Mouse (Mus musculus) activated CD4-positive, CD25-positive, alpha-beta regulatory T cell, adult 4 months (primary cell): ENCODE measurements around the gene Foxd1. TPM values are rescaled to one million over a fixed set of nuclear protein-coding genes. Genes with fewer than 3 reads are reported as not detected.

Source experiments
- ATAC-seq: one replicate; pipeline ENCODE4 v1.8.0; 2017
- polyA plus RNA-seq, 2 experiments: library from polyadenylated mRNA; unstranded; fragments of 100-300 nt; shearing (Covaris generic); gene quantifications; one replicate each; pipeline ENCODE4 v1.2.1; 2017

Gene Foxd1
- polyA plus RNA-seq, 2 experiments from 2014 or later = not detected

DNA sequence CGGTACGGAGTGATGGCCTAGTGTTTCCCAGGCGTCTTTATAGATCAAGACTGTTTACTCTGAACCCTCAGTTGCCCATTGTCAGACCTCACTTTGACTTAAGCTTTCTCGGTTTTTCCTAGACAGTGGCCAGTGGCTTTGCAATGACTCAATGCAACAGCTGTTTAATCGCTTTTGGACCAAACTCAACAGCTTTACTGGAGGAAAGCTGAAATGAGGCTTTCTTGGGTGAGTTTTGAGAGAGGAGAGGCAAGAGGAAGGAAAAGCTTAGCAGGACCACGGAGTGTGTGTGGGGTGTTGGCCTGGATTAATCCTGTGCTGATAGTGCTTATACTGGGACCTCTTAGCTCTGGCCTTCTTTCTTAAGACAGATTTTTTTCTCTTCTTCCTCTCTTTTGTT, 36.3 kb downstream of the Foxd1 start:
- no peak for ATAC-seq

DNA sequence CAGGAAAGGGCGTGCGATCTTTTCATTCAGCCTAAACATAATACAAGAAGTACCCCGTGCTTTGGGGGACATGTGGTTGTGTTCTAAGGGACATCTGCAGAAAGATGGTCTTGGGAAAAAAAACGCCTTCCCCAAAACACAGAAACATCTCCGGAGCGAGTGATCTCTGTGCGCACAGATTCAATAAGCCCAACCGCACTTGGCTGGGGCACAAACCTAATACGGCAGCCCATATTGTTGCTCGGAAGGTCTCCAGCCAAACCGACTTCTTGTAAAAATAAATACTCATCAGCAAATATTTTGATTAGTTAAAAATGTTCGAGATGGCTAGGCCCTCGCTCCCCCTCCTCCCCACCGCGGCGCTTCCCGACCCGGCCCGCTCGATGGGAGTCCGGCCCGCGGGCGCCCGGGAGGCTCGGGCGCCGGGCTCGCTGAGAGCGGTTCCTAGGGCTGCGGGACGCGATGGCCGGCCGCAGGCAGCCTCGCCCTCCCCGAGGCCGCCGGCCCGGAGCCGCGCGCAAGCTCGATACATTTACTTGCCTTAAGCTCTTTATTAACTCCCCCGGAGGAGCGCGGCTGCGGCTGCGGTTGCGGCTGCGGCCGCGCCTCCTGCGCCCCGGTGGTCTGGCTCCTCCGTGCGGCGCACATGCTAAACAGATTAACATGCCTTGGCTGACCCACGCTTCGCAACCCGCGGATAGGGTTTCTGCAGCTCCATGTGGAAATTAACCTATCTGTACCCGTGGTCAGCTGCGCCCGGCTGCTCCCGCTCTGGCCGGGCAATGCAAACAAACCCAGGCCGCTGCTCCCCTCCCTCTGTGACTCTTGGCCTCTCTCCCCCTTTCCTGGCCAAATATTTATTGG, 37.0 kb downstream of the Foxd1 start:
- no peak for ATAC-seq

DNA sequence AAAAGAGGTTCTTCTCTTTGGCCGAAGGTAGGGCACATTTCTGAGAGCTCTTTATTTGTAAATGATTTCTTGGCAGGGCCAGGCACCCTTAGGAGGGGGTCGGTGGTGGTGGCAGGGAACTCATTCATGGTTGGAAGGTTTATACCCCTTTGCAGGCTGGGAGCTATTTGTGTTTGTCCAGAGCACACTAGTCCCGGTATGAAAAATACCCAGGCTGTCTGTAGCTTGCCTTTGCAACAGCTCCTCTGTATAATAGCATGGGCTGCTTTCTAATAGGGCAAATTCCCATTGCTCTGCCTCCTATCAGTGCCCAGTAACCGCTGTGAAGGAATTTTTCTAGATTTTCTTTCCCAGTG, 37.6 kb downstream of the Foxd1 start:
- ATAC-seq = no peak

DNA sequence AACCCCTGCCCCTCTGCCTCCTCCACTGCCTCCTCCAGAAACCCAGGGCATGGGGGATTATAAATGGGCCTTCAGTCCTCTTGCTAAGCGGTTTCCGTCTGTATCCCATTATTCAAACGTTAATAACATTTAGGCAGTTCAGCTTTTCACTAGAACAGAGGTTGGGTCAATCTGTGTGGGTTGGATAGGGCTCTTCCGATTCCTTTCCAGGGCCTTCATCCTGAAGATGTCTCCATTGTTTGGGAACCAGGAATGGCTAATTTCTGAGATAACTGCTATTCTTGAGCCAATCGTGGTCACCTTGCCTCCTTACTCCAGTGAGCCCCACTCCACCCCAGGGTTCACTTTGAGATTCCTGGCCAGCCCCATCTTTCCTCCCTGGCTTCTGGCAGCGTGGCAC, 38.0 kb downstream of the Foxd1 start:
- no peak for ATAC-seq

DNA sequence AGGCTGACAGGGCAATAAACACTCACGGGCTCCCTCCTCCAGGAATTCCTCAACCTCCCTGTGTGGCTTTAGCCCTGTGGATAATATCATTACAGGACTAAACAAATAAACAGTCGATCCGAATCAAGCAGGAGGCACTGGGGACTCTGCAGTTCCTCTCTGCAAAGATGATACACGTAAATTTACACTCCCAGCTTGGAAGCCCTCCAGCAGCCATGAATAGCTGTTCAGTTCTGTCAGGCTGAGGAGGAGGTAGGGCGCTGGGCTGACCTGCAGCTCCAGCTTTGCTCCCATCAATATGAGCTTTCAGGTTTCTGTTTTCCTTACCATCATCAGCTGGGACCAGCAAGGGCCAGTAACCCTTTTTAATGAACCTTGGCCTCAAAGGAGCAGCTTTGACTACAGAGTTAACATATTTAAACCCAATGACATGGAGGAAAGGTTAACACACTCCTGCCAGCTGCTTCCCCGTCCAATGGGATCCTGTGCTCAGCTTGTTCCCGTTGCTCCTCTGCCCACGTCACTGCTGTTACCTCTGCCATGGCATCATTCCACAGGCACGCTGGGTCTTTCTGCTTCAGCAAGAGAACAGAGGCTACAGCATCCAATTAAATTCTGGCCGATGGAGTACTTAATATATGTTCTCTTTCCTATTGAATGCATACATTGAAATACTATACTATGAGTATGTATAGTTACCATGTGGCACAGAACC, 39.5 kb downstream of the Foxd1 start:
- no peak for ATAC-seq

Other genes with a start within 250 kb of the Foxd1 start
- under 1 TPM in 1 of 2 experiments, not detected in 1; 0.08 TPM for gene Arhgef28, start 147.8 kb upstream of the Foxd1 start, polyA plus RNA-seq
- gene Utp15, start 91.2 kb upstream of the Foxd1 start, polyA plus RNA-seq = 10 to 100 TPM; 23.8 to 26.9 TPM
- gene Ankra2, start 91.2 kb upstream of the Foxd1 start, polyA plus RNA-seq = 10 to 100 TPM; 23.1 to 24.9 TPM
- gene Gm21976, start 74.4 kb upstream of the Foxd1 start, polyA plus RNA-seq = not detected
- 1,000 to 10,000 TPM in 1 of 2 experiments, 100 to 1,000 TPM in 1; 915 to 1,034 TPM for gene Btf3, start 37.2 kb upstream of the Foxd1 start, polyA plus RNA-seq
- gene Gm10320, start 137.8 kb downstream of the Foxd1 start, polyA plus RNA-seq = 1 to 10 TPM in 1 of 2 experiments, not detected in 1; 1.3 TPM